Mouse (Mus musculus): ENCODE data around the gene Cdk15.

Gene Cdk15

DNA sequence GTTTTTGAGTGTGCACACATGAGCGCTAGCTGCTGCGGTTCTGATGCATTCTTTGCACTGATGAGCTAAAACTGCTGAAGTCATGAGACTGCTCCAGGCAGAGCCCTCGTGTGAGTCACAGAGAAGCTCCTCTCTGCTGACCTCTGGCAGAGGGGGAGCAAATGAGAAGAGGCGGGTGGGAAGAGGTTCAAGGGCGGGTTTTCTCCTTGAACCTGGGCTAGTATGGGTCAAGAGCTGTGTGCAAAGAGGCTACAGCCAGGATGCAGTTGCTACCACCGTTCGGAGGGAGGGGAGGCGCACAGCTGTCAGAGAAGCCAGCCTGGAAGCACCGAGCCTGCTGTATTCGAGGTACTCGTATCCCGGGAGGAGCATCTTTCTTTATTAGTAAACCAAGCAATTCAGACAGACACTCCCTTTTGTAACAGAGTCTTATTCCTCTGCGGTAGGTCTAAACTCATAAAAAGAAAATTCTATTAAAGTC is at the start of gene Cdk15:
TSS of gene Cdk15 (plus strand) at position 156 of the 481 bp plus-strand sequence.
- in situ Hi-C loops (cut with MboI; ENCODE audit: unreplicated experiment in 2 of 2), result no loop called here

DNA sequence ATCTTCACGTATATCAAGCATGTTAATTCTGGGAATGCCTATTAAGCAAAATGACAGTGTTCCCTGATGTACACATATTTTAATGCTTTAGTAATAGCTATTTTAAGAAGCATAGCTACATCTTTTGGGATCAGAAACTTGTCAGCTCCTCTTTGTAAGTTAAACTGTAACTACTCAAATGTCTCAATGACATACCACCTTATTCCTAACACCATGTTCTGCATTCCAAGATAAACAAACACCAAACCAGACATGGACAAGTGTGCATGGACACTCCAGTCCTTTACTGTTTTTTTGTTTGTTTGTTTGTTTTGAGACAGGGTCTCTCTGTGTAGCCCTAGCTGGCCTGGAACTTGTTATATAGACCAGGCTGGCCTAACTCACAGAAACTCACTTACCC is 48.4 kb upstream of the Cdk15 start:
- in situ Hi-C loops (cut with MboI; ENCODE audit: unreplicated experiment in 2 of 2), result no loop called here

DNA sequence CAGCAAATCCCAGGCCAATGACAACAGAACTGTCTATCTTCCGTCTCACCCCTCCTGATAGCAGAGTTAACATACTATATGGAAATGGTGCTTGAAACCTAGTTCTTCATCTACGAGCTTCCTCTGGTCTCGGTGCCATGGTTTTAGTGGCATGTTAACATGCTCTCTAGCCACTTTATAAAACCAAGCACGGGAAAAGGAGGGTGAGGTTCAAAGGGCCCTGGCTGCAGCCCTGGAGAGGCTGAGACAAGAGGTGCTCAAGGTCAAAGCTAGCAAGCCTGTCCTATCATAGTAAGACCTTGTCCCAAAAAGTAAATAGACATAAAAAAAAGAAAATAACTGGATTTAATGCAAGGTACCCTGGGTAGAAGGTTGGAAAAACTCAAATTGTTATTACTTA is 45.1 kb upstream of the Cdk15 start:
- in situ Hi-C loops (cut with MboI; ENCODE audit: unreplicated experiment in 2 of 2), result no loop called here

DNA sequence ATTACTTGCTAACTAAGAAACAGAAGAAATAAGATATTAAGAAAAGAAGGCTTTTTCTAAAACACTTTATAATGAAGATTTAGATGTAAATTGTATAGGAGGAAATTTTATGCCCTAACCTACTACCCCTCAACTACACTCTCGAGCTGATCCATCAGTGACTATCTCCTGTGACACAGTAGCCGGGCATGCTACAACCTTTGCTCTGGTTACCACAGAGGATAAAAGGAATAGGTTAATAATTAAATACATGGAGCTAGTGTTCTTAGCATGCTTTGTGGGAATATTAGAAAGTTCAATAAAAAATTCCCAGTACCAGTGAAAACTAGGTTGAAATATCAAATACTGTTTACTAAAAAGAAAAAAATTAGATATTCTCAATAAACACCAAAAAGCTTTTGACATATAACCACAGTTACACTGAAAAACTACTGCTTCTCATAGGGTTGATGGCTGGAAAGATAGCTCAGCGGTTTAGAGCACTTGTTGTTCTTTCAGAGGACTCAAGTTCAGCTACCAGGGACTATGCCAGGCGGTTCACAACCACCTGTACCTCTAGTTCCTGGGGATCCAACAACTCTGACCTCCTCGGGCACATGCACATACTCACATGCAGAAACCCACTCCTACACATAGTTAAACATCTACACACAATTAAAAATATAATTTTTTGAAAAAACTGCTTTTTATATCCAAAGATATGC is 44.5 kb upstream of the Cdk15 start:
- in situ Hi-C loops (cut with MboI; ENCODE audit: unreplicated experiment in 2 of 2), result no loop called here

DNA sequence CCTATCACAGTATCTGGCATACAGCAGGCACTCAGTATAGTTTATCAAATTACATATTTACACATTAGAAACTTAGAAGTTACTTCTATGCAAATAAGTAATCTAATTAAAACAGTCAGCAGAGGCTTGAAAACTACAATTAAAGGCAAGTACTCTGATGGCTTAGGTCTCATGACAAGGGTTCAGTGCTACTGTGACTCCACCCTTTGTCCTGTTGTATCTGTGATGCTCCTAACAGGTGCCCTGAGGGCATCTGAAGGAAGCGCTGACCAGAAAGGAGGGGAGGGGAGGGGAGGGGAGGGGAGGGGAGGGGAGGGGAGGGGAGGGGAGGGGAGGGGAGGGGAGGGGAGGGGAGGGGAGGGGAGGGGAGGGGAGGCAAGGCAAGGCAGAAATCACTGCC is 43.8 kb upstream of the Cdk15 start:
- in situ Hi-C loops (cut with MboI; ENCODE audit: unreplicated experiment in 2 of 2), result no loop called here

DNA sequence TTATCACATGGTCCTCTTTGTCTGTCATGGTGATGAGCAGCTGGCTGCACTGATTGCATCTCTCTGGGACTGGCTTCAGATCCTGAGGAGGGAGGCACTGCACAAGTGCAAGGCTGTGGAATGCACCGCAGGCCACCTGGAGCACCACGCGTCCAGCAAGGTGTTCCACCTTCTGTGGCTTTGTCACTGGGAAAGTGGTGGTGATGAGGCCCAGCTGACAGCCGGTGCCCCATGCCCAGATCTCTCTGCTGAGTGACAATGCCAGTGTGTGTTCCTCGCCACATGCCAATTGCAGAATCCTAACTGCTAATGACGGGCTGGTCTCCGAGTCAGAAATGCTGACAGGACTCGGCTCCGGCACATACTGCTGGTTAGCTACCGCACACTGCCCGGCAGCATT is 41.3 kb upstream of the Cdk15 start:
- in situ Hi-C loops (cut with MboI; ENCODE audit: unreplicated experiment in 2 of 2), result no loop called here

DNA sequence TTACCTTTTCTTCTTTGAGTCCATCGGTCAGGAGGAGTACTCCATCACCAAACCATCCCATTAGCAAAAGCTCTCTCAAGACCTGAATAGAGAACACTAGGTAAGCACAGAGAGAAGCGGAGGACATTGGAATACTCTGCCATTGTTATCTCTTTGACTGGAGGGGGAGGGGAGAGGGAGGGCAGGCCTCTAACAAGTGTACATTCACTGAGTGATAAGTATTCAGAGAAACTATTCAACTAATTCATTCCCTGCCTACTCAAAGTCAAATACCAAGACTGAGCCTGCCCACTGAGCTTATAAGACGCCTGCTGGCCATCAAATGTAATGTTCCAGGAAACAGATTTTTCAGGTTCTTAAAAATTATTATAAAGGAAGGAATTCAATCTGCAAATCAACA is 36.3 kb upstream of the Cdk15 start:
- in situ Hi-C loops (cut with MboI; ENCODE audit: unreplicated experiment in 2 of 2), result no loop called here

DNA sequence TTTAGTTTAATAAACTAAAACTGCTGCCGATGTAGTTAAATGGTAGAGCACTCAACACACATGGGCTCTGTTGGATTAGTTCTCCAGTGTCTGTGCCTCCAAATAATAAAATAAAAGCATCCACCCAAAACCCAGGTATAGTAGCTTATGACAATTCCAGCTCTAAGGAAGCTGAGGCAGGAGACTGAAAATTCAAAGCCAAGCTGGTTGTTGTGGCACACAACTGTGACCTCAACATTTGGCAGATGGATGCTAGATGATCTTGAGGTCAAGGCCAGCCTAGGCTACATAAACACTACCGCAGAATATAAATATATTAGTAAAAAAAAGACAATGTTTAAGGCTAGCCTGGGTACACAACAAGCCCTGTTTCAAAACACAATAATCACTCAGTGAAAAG is 35.1 kb upstream of the Cdk15 start:
- in situ Hi-C loops (cut with MboI; ENCODE audit: unreplicated experiment in 2 of 2), result no loop called here

DNA sequence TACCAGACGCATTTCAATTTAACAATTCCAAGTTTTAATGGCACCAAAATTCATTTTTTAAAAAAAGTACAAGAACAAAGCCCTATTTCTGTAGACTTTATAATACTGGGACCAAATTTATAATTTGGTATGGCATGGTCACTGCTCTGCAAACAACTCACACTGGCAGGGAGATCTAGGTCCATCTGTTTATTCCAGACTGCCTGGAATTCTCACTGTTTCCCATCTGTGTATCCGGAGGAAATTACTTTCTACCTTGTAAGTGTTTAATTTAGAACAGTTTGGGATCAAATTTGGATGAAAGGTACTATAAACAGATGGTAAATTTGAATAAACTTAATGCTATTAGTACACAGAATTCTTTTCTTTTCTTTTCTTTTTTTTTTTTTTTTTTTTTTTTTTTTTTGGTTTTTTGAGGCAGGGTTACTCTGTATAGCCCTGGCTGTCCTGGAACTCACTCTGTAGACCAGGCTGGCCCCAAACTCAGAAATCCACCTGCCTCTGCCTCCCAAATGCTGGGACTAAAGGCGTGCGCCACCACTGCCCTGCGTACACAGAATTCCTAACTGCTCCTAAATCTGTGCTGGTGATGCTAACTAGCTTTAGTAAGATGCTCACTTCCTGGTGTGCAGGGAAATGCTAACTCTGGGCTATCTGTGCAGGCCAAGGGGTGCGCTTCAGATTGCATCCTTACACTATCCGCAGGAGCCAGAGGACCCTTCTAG is 34.4 kb upstream of the Cdk15 start:
- in situ Hi-C loops (cut with MboI; ENCODE audit: unreplicated experiment in 2 of 2), result no loop called here

DNA sequence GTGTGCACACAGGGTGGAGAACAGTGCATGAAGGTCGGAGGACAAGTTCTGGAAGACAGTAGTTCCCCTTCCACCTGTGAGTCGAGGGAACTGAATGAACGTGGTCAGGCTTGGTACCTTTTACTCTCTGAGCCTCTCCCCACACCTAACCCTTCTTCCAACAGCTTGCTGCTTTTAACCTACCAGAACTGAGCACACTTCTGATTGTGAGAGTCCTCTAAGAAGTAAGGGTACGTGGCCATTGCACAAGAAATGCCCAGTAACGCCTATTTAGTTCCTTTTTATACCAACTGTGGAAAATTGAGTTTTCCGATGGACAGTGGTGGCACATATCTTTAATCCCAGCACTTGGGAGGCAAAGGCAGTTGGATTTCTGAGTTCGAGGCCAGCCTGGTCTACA is 28.2 kb upstream of the Cdk15 start:
- in situ Hi-C loops (cut with MboI; ENCODE audit: unreplicated experiment in 2 of 2), result loop anchor here in 1 of 2 experiments (25.0 kb wide), 2 partner anchors 216 to 466 kb away; no protein-coding TSS in a partner anchor

DNA sequence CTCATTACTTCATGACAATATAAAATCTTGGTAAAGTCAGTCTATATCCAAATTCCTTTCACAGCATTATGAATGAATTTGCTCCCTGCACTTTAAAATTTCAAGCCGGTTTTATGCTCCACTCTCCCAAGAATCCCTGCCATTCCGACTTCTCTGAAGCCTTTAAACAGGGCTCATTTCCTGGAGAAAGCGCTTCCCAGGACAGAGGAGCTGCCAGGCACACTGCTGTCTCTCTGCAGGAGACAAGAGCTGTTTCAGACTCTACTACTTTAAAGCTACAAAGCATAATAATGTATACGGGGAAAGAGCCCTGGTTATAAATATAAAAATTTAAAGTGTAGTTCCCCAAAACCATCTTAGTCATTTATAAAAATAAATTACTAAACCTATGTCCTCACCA is 27.5 kb upstream of the Cdk15 start:
- in situ Hi-C loops (cut with MboI; ENCODE audit: unreplicated experiment in 2 of 2), result loop anchor here in 1 of 2 experiments (25.0 kb wide), 2 partner anchors 217 to 467 kb away; no protein-coding TSS in a partner anchor

DNA sequence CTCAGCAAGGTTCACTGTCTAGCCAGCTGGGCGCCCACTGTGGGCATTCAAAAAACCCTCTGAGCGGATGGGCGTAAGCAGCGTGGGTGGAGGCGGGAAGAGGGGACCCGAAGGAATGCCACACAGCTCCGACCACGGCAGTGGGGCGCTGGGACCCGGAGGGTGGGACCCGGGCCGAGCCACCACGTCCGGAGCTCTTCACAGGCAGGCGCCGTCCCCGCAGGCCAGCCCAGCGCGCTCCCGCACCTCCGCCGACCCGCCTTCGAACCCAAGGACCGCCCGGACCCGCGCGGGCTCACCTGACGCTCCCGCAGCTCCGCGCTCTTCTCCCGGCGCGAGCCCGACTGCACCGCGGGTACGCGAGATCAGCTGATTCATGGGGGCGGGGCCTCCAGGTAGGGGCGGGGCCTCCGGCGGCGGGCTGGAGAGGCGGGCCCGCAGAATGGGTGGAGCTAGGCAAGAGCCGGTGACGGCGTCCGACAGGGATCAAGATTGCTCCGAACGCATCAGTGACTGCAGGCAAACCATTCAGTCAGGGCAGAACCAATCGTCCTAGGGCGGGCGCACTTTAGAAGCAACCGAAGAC is 19.8 kb upstream of the Cdk15 start, which contains the start of gene Als2:
TSS of gene Als2 (minus strand) at position 376 of the 586 bp plus-strand sequence.
- in situ Hi-C loops (cut with MboI; ENCODE audit: unreplicated experiment in 2 of 2), result loop anchor here (5.0 to 25.0 kb wide), 4 partner anchors 92 to 475 kb away; no protein-coding TSS in a partner anchor

DNA sequence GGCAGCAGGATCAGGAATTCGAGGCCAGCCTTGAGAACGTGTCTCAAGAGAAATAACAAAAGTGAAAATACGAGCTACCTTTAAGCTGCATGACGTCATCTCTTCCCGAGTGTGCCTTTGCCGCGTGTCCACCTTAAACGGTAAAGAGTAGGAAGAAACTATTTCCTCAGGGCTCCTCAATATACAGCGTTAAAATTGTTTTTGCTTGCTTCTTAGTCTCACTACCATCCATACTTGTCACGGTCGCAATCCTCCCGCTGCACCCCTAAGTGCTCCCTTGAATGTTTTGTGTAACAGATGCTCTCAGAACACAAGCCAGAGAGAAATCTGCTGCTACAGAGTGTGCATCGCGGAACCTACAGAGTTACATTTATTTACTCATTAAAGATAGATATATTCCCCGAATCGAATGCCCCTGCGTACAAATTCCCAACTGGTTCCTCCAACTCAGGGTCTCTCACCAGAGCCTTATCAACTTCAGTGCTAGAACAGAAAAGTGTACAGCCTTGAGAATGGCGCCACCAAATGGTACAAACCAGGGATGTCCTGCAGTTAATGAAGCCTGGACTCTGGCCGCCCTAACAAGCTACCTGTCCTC is 19.0 kb upstream of the Cdk15 start:
- in situ Hi-C loops (cut with MboI; ENCODE audit: unreplicated experiment in 2 of 2), result loop anchor here (5.0 to 25.0 kb wide), 4 partner anchors 93 to 475 kb away; no protein-coding TSS in a partner anchor

DNA sequence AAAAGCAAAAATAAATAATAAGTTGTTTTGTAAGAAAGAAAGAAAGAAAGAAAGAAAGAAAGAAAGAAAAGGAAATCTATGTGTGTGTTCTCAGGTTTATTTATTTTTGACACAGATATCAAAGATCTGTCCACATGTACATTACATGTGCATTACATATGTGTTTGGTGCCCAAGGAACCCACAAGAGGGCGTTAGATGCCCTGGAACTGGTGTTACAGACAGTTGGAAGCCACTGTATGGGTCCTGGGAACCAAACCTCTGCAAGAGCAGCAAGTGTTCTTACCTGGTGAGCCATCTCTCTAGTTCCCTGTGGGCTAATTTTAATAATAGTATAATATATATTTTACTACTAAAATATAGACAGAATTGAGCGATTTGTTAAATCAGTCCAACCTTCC is 12.9 kb upstream of the Cdk15 start:
- in situ Hi-C loops (cut with MboI; ENCODE audit: unreplicated experiment in 2 of 2), result loop anchor here (10.0 to 25.0 kb wide), 3 partner anchors 231 to 481 kb away; no protein-coding TSS in a partner anchor

DNA sequence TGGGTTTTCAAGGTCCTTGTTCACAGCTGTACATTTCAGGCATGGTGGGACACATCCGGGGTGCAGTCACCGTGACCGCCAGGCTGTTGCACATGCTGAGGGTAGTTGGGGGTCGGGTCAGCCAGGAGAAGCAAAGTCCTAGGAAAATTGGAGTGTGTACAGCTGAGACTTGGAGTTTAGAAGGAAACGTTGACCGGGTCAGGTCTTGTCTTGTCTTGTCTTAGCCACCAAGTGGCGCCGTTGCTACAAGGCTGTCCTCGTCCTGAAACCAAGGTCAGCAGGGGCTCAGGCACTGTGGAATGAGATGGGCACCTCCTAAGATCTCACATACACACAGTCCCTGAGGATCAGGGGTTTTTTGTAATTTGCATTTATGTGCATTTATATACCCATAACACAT is 9.1 kb upstream of the Cdk15 start:
- in situ Hi-C loops (cut with MboI; ENCODE audit: unreplicated experiment in 2 of 2), result loop anchor here (10.0 to 25.0 kb wide), 3 partner anchors 235 to 485 kb away; no protein-coding TSS in a partner anchor

DNA sequence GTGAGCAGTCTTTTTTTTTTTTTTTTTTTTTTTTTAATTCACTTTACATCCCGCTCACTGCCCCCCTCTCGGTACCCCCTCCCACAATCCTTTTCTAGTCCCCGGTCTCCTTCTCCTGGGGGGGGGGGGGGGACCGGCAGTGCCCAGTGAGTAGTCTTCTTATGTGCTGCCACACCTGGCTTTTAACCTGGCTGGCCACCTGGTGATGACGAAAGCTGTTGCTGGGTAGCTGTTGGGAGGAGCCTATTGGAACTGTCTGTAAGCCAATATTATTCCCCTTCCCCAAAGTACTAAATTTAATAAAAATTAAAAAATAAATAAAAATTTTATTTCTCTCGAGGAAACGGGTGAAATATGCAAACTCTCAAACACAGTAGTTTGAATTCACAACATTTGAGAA is 3.9 kb upstream of the Cdk15 start:
- in situ Hi-C loops (cut with MboI; ENCODE audit: unreplicated experiment in 2 of 2), result loop anchor here (5.0 kb wide), 1 partner anchor 370 kb away; no protein-coding TSS in a partner anchor

DNA sequence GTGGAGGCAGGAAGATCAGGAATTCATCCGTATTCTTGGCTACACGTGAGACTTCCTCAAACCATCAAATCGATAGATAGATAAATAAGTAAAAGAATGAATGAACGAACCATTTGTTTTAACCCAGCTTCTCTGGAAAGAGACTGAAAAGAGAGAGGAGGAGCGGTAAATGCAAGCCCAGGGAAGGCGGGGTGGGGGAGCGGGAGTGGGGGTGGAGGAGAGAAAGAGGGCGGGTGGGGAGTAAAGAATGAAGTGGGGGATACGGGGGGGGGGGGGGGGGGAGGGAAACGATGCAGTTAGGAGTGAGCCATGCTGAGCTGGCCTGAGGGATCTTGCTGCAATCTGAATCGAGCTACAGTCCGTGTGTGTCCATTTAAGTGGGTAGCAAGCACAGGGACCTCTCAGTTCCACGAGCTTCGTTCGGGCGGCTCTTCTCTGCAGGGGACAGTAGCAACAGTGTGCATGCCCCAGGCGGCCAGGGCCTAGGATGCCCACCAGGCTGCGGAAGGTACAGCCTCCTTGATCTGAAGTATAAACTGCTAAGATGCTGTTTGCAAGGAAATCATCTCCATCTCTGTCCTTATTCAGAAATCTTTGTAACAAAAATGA is 3.3 kb upstream of the Cdk15 start:
- in situ Hi-C loops (cut with MboI; ENCODE audit: unreplicated experiment in 2 of 2), result loop anchor here (5.0 kb wide), 1 partner anchor 369 kb away; no protein-coding TSS in a partner anchor

DNA sequence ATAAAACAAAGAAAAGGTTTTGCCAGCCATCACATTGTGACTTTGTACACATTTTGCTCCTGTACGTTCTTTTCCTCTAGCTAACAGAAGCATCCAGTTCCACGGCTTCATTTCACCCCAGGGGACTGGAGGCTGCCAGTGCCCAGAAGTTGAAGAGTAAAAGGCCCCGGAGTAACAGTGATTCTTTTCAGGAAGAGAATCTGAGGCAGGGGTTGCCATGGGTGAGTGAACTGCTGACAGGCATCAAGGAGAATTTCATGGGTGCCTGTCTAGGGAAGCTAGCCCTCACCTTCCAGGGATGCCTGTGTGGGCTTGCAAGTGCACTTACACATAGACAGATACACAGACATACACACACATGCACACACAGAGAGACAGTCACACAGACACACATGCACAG is 1.0 kb downstream of the Cdk15 start:
- in situ Hi-C loops (cut with MboI; ENCODE audit: unreplicated experiment in 2 of 2), result no loop called here

DNA sequence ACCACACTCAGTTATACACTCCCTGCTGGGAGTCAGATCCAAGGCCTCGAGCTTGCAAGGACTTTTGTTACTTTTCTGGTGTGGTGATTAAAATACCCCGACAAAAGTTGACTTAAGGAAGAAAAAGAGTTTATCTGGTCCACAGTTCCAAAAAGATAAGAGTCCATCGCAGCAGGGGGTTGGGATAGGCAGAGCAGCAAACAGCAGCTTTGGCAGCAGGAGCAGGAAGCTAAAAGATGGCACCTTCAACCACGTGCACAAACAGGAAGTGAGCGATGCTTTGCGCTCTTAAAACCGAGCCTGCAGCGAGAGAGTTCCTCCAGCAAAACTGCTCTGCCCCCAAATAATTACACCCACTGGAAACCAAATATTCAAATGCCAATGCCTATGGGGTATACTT is 12.2 kb downstream of the Cdk15 start:
- in situ Hi-C loops (cut with MboI; ENCODE audit: unreplicated experiment in 2 of 2), result no loop called here

DNA sequence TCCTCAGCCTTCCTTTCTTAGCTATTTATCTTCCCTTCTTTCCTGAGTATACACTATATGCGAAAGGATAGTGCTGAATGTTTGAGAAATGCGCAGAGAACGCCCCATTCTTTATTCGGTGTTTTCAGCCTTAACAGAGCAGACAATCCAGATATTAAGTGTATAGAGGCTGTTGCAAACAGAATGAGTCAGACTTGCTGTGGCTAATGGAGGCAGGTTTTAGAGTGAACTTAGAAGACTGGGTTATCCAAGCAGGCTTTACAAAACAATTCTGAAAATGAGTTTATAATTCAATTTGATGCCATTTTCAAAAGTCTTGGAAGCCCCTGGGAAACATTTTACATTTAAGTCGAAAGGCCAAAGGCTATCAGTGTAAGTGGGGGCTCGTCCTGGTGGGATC is 12.8 kb downstream of the Cdk15 start:
- in situ Hi-C loops (cut with MboI; ENCODE audit: unreplicated experiment in 2 of 2), result no loop called here
